Mouse (Mus musculus) heart, embryonic 13.5 days (tissue): ENCODE measurements around the gene Myh11. TPM values are rescaled to one million over a fixed set of nuclear protein-coding genes. Genes with fewer than 3 reads are reported as not detected.
"Not testable (repeated sequence)": the region's sequence is repeated elsewhere in the genome, so short reads cannot be mapped to it uniquely, and the experiment has no call there.

Experiments used
- ATAC-seq: fragments of 200-750 bp; cut with Nextera tagmentation; 2 replicates; pipeline ENCODE4 v1.8.0; 2017; ENCODE audit warnings: moderate TSS enrichment; ENCODE audit not compliant: insufficient number of reproducible peaks, low FRiP score, low TSS enrichment; ENCODE audit errors: extremely low read depth
- H3K27ac ChIP-seq: fragments of 300-500 bp; sonication (generic); replicated peaks from 2 replicates; pipeline ENCODE4 v1.5.1; 2015; ENCODE audit warnings: moderate library complexity, mild to moderate bottlenecking, inconsistent platforms
- H3K27me3 ChIP-seq: fragments of 300-500 bp; sonication (generic); replicated peaks from 2 replicates; pipeline ENCODE4 v1.6.1; 2015; ENCODE audit warnings: mild to moderate bottlenecking, inconsistent platforms
- H3K36me3 ChIP-seq: fragments of 300-500 bp; sonication (generic); 2 replicates; pipeline ENCODE4 v1.6.1; 2015; ENCODE audit warnings: mild to moderate bottlenecking, inconsistent platforms
- H3K4me1 ChIP-seq: fragments of 300-500 bp; sonication (generic); 2 replicates; pipeline ENCODE4 v1.6.1; 2015; ENCODE audit warnings: inconsistent platforms
- H3K4me2 ChIP-seq: fragments of 300-500 bp; sonication (generic); 2 replicates; pipeline ENCODE4 v1.6.1; 2015; ENCODE audit warnings: inconsistent platforms, mild to moderate bottlenecking, moderate library complexity
- H3K4me3 ChIP-seq: fragments of 300-500 bp; sonication (generic); 2 replicates; pipeline ENCODE4 v1.5.1; 2015; ENCODE audit warnings: moderate library complexity, mild to moderate bottlenecking, inconsistent platforms
- H3K9ac ChIP-seq: fragments of 300-500 bp; sonication (generic); 2 replicates; pipeline ENCODE4 v1.6.1; 2015; ENCODE audit warnings: inconsistent platforms, mild to moderate bottlenecking, moderate library complexity
- H3K9me3 ChIP-seq: fragments of 300-500 bp; sonication (generic); 2 replicates; pipeline ENCODE4 v1.6.1; 2016; ENCODE audit warnings: inconsistent platforms
- WGBS: fragments of 180-500 bp; shearing (Covaris S2); methylation state at CpG from one replicate; pipeline ENCODE4 v1.1.7; 2015; ENCODE audit warnings: mixed read lengths; 5-methylcytosine and 5-hydroxymethylcytosine counted together
- microRNA counts: library from miRNA; unstranded; fragments of <30 nt; microRNA quantifications from one replicate; lab custom pipeline; 2016
- microRNA-seq: library from miRNA; unstranded; fragments of <30 nt; microRNA quantifications from one replicate; pipeline ENCODE4, GENCODE M21; 2016
- polyA plus RNA-seq: library from polyadenylated mRNA; unstranded; fragments of >200 nt; fragmentation: Nextera tagmentation; extraction: Ambion mirVana; gene quantifications from 2 replicates; pipeline ENCODE4 v1.2.1, GENCODE M21; 2015

The Myh11 gene
- polyA plus RNA-seq, 1 experiment from 2014 or later, result 2.9 TPM

DNA sequence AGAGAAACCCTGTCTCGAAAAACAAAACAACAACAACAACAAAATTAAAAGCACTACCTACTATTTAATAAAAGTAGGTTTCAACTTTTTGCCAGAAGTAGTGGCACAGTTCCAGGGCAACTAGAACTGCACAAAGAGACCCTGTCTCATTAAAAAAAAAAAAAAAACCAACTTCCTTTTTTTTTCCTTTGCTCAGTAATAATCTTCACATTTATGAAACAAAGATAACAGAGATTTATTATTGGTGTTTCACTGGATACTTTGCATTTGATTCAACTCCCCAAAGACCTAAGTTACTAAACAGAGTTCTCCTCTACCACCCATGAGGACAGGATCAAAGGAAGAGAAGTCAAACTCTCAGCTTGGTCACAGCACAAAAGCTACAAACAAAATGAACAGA, 130.2 kb downstream of the Myh11 start:
- Histone ChIP-seq H3K27ac (no peak overlapping the region), H3K9ac (no peak overlapping the region), H3K4me3 (no peak overlapping the region), H3K9me3 (no peaks in the 10 kb centered on the region), H3K4me2 (no peak overlapping the region), H3K27me3 (no peaks in the 10 kb centered on the region), H3K4me1 (peaks cover 46% of the 10 kb centered on the region), H3K36me3 (0 out of 2 replicates have a peak, but pooled peaks cover 3% of the 10 kb centered on the region)
- no peak for ATAC-seq
- WGBS, result 82% methylated on average over 1 of the region's 1 CpGs

DNA sequence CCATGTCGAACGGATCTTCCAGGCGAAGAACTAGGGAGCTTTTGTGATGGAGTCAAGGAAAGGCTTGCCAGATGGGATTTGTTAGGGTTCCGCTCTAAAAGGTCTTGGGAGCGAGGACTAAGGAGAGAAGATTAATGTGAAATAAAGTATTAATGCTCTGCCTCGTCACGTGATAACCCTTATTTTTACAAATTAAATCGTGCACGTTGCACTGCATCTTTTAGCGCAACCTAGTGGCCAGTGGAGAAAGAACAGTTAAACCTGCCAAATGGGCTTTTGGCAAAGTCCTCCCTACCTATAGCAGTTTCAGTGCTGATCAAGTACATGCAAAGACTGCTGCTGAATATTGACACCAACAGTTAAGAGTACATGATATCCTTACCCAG, 131.4 kb downstream of the Myh11 start:
- under 1% methylated on average over 10 of the region's 10 CpGs for WGBS
- H3K4me1 ChIP-seq, result peaks cover 34% of the 10 kb centered on the region
- H3K4me3 ChIP-seq, result peak overlapping the region; percentile 89
- no peaks in the 10 kb centered on the region for H3K27me3 ChIP-seq
- H3K4me2 ChIP-seq, result peak overlapping the region; percentile 76
- H3K9ac ChIP-seq, result peak overlapping the region; percentile 89
- H3K27ac ChIP-seq, result peak overlapping the region; percentile 97
- no peak for ATAC-seq
- H3K9me3 ChIP-seq, result no peaks in the 10 kb centered on the region
- H3K36me3 ChIP-seq, result 0 out of 2 replicates have a peak, but pooled peaks cover 3% of the 10 kb centered on the region

DNA sequence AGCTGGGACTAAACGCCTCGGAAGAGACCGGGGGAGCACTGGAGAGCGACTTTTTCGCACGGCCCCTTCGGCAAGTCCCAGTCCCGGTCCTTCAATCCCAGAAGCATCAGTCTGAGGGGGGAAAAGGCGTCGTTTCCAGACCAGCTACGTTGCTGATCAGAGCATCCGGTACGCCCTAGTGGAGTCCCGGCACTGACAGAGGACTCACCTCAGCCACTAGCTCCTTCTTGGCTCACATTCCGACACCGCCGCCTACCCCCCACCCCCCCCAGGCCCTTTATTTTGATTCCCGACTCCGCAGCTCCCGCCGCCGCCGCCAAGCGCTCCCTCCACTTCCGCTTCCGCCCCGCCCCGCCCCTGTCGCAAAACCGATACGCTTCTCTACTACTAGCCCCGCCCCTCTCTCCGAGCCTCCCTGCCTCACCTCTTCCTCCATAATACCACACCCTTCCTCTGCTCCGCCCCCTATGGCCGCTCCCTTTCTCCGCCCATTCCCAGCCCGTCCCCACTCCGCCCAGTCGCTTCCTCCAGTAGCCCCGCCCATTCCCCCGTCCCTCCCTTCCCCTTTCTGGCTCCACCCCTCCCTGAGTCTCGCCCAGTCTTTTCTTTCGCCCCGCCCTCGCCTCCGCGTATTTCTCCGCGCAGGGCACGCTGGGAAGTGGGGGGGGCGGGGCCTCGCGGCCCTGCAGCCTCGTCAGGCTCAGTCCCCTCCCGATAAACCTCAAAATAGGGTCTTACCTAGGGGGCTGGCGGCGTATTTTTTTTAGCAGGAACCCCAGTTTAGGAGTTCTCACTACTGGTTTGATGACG, 132.0 kb downstream of the Myh11 start:
- Histone ChIP-seq H3K36me3 (0 out of 2 replicates have a peak, but pooled peaks cover 3% of the 10 kb centered on the region), H3K9me3 (no peaks in the 10 kb centered on the region), H3K4me3 (peak overlapping the region; percentile 89), H3K4me1 (peaks cover 28% of the 10 kb centered on the region), H3K4me2 (peak overlapping the region; percentile 76), H3K27ac (peak overlapping the region; percentile 97), H3K9ac (peak overlapping the region; percentile 92), H3K27me3 (no peaks in the 10 kb centered on the region)
- under 1% methylated on average over 57 of the region's 58 CpGs for WGBS
- ATAC-seq, result peak; percentile 91

DNA sequence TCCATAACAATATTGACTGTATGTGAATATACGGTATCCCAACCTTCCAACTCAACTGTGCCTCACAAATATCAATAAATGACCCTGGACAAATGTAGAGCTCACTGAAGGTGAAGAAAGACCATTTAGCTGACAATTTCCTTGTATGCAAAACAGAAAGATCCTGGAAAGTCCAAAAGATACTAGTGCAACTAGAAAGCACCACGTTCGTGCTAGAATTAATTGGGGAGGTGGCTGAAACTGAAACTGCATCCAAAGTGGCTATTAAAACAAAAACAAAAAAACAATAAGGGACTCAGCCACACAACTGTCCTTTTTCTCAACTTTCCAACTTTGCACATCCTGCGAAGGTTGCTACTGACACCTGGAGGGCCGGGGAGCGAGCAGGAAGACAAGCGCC, 132.6 kb downstream of the Myh11 start:
- Histone ChIP-seq H3K4me1 (peaks cover 23% of the 10 kb centered on the region), H3K4me2 (peak overlapping the region; percentile 75), H3K27ac (peak overlapping the region; percentile 84), H3K4me3 (peak overlapping the region; percentile 89), H3K27me3 (no peaks in the 10 kb centered on the region), H3K9me3 (no peaks in the 10 kb centered on the region), H3K9ac (peak overlapping the region; percentile 92), H3K36me3 (peaks cover 5% of the 10 kb centered on the region; the same call in 1 of the 2 replicates)
- ATAC-seq, result no peak
- WGBS, result 7% methylated on average over 7 of the region's 7 CpGs

DNA sequence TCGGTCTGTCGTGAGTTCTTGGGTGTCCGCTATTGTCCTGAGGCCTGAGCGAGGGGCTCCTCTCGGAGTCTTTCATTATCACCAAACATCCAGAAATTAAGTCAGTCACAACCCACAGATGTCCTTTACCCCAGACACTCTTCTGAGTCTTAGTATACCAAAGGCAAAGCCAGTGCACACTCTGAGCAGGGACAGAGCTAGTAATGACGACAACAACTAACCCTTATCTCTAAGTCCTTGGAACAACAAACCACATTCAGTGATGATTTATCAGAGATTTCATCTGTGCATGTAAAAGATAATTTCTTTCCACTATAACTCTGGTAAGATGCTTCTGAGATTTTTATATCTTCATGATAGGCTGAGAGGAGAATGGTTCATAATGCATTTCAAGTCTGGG, 134.9 kb downstream of the Myh11 start:
- no peaks in the 10 kb centered on the region for H3K9me3 ChIP-seq
- WGBS, result 74% methylated on average over 5 of the region's 6 CpGs
- no peak overlapping the region for H3K27ac ChIP-seq
- H3K4me1 ChIP-seq, result peaks cover 18% of the 10 kb centered on the region
- H3K4me2 ChIP-seq, result no peak overlapping the region
- H3K36me3 ChIP-seq, result peaks cover 27% of the 10 kb centered on the region
- H3K9ac ChIP-seq, result no peak overlapping the region
- no peaks in the 10 kb centered on the region for H3K27me3 ChIP-seq
- ATAC-seq, result no peak
- H3K4me3 ChIP-seq, result no peak overlapping the region

DNA sequence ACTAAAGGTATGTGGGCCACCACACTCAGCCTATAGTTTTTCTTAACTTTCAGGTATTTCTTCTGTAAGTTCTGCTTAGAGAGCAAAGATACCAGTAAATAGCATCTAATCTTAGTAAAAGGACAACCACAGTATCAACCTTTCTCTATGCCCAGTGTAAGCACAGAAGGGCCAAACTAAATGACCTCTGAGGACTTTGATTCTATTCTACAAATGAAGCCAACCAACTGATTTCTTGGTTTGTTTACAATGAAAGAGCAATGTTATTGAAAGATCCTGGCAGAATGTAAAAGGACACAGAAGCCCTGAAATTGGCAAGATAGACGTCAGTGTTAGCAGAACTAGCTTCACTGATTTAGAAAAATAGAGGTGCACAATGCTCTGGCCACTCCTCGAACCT, 135.5 kb downstream of the Myh11 start:
- not testable (repeated sequence) for H3K27ac ChIP-seq, H3K27me3 ChIP-seq, H3K4me3 ChIP-seq

DNA sequence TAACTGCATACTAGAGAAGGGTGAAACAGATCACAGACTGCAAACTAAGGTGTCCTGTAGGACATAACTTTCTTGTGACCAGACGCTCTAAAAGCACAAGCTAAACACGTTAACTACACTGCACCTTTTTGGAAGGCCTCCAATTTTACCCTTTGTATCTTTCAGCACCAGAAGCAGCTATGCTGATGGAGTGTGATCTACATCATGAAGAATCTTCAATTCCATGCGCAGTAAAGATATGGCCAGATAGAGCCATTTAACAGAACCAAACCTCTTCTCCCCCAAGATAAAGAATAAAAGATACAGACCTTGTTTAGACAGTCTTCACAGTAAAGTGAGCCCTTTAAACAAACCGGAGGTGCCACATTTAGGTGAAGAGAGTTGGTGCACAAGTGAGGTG, 139.5 kb downstream of the Myh11 start:
- H3K9ac ChIP-seq, result no peak overlapping the region
- H3K4me3 ChIP-seq, result no peak overlapping the region
- H3K27ac ChIP-seq, result no peak overlapping the region
- no peaks in the 10 kb centered on the region for H3K9me3 ChIP-seq
- no peak for ATAC-seq
- no peaks in the 10 kb centered on the region for H3K27me3 ChIP-seq
- no peaks in the 10 kb centered on the region for H3K4me1 ChIP-seq
- WGBS, result 87% methylated on average over 4 of the region's 4 CpGs
- no peak overlapping the region for H3K4me2 ChIP-seq
- H3K36me3 ChIP-seq, result peaks cover 64% of the 10 kb centered on the region

More for the DNA sequence above, 135.5 kb downstream of the Myh11 start:
- ATAC-seq, H3K9me3 ChIP-seq, H3K4me2 ChIP-seq, H3K9ac ChIP-seq: not testable (repeated sequence)
- Histone ChIP-seq H3K36me3 (peaks cover 34% of the 10 kb centered on the region), H3K4me1 (peaks cover 18% of the 10 kb centered on the region)
- WGBS, result 68% methylated on average over 1 of the region's 2 CpGs

DNA sequence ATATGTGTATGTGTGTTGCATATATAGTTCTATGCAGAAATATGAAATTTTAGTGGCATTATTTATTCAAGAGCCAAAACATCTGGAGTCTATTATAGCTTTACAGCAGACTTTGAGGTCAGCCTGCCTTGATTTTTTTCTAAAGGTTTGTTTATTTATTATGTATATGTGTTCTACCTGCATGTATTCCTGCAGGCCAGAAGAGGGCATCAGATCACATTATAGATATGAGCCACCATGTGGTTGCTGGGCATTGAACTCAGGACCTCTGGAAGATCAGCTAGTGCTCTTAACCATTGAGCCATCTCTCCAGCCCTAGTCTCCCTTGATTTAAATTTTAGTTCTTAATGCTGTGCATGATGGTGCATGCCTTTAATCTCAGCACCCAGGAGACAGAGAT, 143.5 kb downstream of the Myh11 start:
- Histone ChIP-seq H3K9me3 (no peaks in the 10 kb centered on the region), H3K4me2 (no peak overlapping the region), H3K4me3 (no peak overlapping the region), H3K4me1 (no peaks in the 10 kb centered on the region), H3K27me3 (no peaks in the 10 kb centered on the region), H3K36me3 (peaks cover 87% of the 10 kb centered on the region), H3K9ac (no peak overlapping the region), H3K27ac (no peak overlapping the region)
- no peak for ATAC-seq

MicroRNAs within 50 kb of the gene (microRNA counts, 519-probe panel; counts per million panel counts)
- 4,248 counts per million, percentile 77 among the panel's probes with 10 or more counts for microRNA mmu-miR-484 (lab: Ali Mortazavi, UCI)

Small RNA genes lying within 50 kb of the gene (microRNA-seq; reads per million reads assigned to microRNA genes)
- gene Mir484, result 2,249 reads per million, percentile 85 among the genes with 10 or more reads in this experiment

Other genes with a start within 250 kb of the Myh11 start
- gene Nde1, start 128.1 kb downstream of the Myh11 start, polyA plus RNA-seq, result 66.0 and 69.8 TPM in 2 replicates
- gene Marf1, start 128.0 kb downstream of the Myh11 start, polyA plus RNA-seq, result 8.6 and 9.9 TPM in 2 replicates
- 112 and 114 TPM in 2 replicates for gene Fopnl, start 26.0 kb upstream of the Myh11 start, polyA plus RNA-seq
- 2.6 and 3.7 TPM in 2 replicates for gene Abcc1, start 70.2 kb upstream of the Myh11 start, polyA plus RNA-seq